Mouse (Mus musculus) hindbrain, embryonic 16.5 days (tissue): ENCODE measurements around the gene Prr3. TPM values are rescaled to one million over a fixed set of nuclear protein-coding genes. Genes with fewer than 3 reads are reported as not detected.

Experiments
- ATAC-seq: fragments of 200-750 bp; cut with Nextera tagmentation; 2 replicates; pipeline ENCODE4 v1.8.0; 2017; ENCODE audit warnings: moderate TSS enrichment, moderate library complexity
- H3K27ac ChIP-seq: fragments of 300-500 bp; sonication (generic); 2 replicates; pipeline ENCODE4 v1.5.1; 2014; ENCODE audit warnings: low read depth, mild to moderate bottlenecking, control low read depth, low read length, moderate library complexity
- H3K27me3 ChIP-seq: fragments of 300-500 bp; sonication (generic); replicated peaks from 2 replicates; pipeline ENCODE4 v1.6.1; 2014; ENCODE audit warnings: low read length; ENCODE audit not compliant: control insufficient read depth, insufficient read depth
- H3K36me3 ChIP-seq: fragments of 300-500 bp; sonication (generic); 2 replicates; pipeline ENCODE4 v1.6.1; 2014; ENCODE audit warnings: mild to moderate bottlenecking, low read length, moderate library complexity, mixed read lengths; ENCODE audit not compliant: control insufficient read depth, insufficient read depth
- H3K4me1 ChIP-seq: fragments of 300-500 bp; sonication (generic); 2 replicates; pipeline ENCODE4 v1.6.1; 2014; ENCODE audit warnings: low read depth, low read length; ENCODE audit not compliant: control insufficient read depth, insufficient read depth
- H3K4me2 ChIP-seq: fragments of 300-500 bp; sonication (generic); 2 replicates; pipeline ENCODE4 v1.6.1; 2014; ENCODE audit warnings: mild to moderate bottlenecking, low read length, control low read depth, moderate library complexity
- H3K4me3 ChIP-seq: fragments of 300-500 bp; sonication (generic); 2 replicates; pipeline ENCODE4 v1.5.1; 2014; ENCODE audit warnings: mild to moderate bottlenecking, low read length, control low read depth, moderate library complexity
- H3K9ac ChIP-seq: fragments of 300-500 bp; sonication (generic); 2 replicates; pipeline ENCODE4 v1.6.1; 2014; ENCODE audit warnings: low read depth, mild to moderate bottlenecking, control low read depth, low read length, moderate library complexity
- H3K9me3 ChIP-seq: fragments of 300-500 bp; sonication (generic); 2 replicates; pipeline ENCODE4 v1.6.1; 2014; ENCODE audit warnings: mild to moderate bottlenecking, low read length, moderate library complexity; ENCODE audit not compliant: control insufficient read depth
- WGBS: fragments of 180-500 bp; shearing (Covaris S2); extraction: QIAGEN DNeasy Blood & Tissue Kit; methylation state at CpG from one replicate; pipeline ENCODE4 v1.1.7; 2014; 5-methylcytosine and 5-hydroxymethylcytosine counted together
- polyA plus RNA-seq: library from polyadenylated mRNA; unstranded; fragments of >200 nt; fragmentation: Nextera tagmentation; extraction: Ambion mirVana; gene quantifications from 2 replicates; pipeline ENCODE4 v1.2.1, GENCODE M21; 2015

Prr3 gene
- polyA plus RNA-seq, 1 experiment from 2014 or later = 93.7 TPM

GRCm38 (mm10) chr17:36001121-36001897 lies 21.3 kb upstream of the Prr3 start:
- Histone ChIP-seq H3K4me1 (peaks cover 4% of the 10 kb centered on the region), H3K27me3 (no peaks in the 10 kb centered on the region), H3K4me2 (no peak overlapping the region), H3K4me3 (no peak overlapping the region), H3K36me3 (no peaks in the 10 kb centered on the region), H3K9ac (no peak overlapping the region), H3K27ac (no peak overlapping the region), H3K9me3 (no peaks in the 10 kb centered on the region)
- no peak for ATAC-seq
- WGBS = 94% methylated on average over 12 of the region's 12 CpGs

DNA sequence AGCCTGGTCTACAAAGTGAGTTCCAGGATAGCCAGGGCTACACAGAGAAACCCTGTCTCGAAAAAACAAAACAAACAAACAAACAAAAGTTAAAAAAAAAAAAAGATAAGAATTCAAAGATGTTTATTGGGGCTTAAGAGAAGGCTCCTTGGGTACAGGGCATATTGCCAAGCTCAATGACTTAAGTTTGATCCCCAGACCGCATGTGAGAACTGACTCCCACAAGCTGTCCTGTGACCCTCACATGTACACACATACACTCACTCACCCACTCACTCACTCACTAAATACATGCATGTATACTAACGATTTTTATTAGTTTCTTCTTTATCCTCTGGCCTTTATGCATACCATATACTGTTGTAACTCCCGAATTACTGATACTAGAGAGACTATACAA lies 20.3 kb upstream of the Prr3 start:
- Histone ChIP-seq H3K9me3 (no peaks in the 10 kb centered on the region), H3K36me3 (no peaks in the 10 kb centered on the region), H3K4me2 (no peak overlapping the region), H3K4me3 (no peak overlapping the region), H3K27me3 (no peaks in the 10 kb centered on the region), H3K4me1 (peaks cover 13% of the 10 kb centered on the region), H3K27ac (no peak overlapping the region), H3K9ac (no peak overlapping the region)
- no peak for ATAC-seq
- 91% methylated on average over 4 of the region's 4 CpGs for WGBS

DNA sequence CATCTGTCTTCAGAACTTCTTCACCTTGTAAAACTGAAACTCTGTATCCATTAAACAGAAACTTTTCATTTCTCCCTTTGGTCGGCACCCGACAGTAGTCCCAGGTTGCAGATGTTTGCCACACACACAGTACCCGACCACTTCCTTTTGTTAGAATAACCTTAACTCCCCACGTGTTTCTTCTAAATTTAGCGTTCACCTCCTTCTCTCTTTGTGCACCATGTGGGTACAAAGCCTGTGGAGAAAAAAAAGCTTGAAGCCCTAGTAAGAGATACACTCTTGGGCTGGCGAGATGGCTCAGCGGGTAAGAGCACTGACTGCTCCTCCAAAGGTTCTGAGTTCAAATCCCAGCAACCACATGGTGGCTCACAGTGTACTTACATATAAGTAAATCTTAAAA lies 19.3 kb upstream of the Prr3 start:
- H3K4me2 ChIP-seq = no peak overlapping the region
- H3K36me3 ChIP-seq = no peaks in the 10 kb centered on the region
- no peaks in the 10 kb centered on the region for H3K9me3 ChIP-seq
- no peak for ATAC-seq
- no peaks in the 10 kb centered on the region for H3K27me3 ChIP-seq
- 87% methylated on average over 7 of the region's 7 CpGs for WGBS
- H3K4me3 ChIP-seq = no peak overlapping the region
- H3K9ac ChIP-seq = no peak overlapping the region
- peaks cover 14% of the 10 kb centered on the region for H3K4me1 ChIP-seq
- H3K27ac ChIP-seq = no peak overlapping the region

GRCm38 (mm10) chr17:35998545-35999305 lies 18.7 kb upstream of the Prr3 start:
- H3K27me3 ChIP-seq = no peaks in the 10 kb centered on the region
- no peak overlapping the region for H3K4me2 ChIP-seq
- H3K4me3 ChIP-seq = no peak overlapping the region
- no peaks in the 10 kb centered on the region for H3K9me3 ChIP-seq
- ATAC-seq = no peak
- H3K36me3 ChIP-seq = no peaks in the 10 kb centered on the region
- H3K27ac ChIP-seq = no peak overlapping the region
- H3K4me1 ChIP-seq = peaks cover 14% of the 10 kb centered on the region
- 86% methylated on average over 6 of the region's 6 CpGs for WGBS
- no peak overlapping the region for H3K9ac ChIP-seq

DNA sequence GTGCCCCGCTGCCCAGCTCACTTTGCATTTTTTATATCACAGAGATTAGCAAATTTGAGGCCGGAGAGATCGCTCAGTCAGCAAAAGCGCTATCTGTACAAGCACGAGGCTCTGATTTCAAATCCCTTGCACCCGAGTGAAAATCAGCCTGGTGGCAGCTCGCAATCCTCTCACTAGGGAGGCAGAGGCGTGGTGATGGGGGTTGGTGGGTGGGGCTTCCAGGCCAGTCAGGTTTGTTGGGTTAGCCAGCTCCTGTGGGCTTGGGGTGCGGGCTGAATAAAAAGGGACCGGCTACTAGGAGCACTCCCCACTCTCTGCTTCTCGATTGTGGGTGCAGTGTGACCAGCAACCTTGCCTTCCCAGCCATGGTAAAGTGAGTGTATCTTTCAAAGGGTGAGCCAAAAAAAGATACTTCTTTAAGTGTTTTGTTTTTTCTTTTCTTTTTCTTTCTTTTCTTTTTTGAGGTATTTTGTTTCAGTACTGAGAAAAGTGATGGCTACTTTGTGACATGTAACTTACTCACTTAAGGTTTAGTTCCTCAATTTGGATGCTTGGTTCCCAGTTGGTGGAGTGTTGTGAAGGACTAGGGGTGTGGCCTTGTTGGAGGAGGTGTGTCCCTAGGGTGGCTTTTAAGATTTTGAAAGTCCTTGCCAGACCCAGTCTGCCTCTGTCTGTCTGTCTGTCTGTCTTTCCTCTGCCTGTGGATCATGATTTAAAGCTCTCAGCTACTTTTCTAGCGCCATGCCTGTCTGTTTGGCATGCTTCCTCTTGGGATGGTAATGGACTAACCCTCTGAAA lies 17.9 kb upstream of the Prr3 start:
- WGBS = 60% methylated on average over 12 of the region's 12 CpGs
- Histone ChIP-seq H3K4me3 (no peak overlapping the region), H3K9ac (no peak overlapping the region), H3K27me3 (no peaks in the 10 kb centered on the region), H3K4me2 (no peak overlapping the region), H3K4me1 (peaks cover 14% of the 10 kb centered on the region), H3K9me3 (no peaks in the 10 kb centered on the region), H3K36me3 (no peaks in the 10 kb centered on the region), H3K27ac (no peak overlapping the region)
- no peak for ATAC-seq

GRCm38 (mm10) chr17:35996949-35997348 lies 16.9 kb upstream of the Prr3 start:
- peak; percentile 73 for ATAC-seq
- H3K9ac ChIP-seq = no peak overlapping the region
- H3K27me3 ChIP-seq = no peaks in the 10 kb centered on the region
- H3K9me3 ChIP-seq = no peaks in the 10 kb centered on the region
- no peak overlapping the region for H3K27ac ChIP-seq
- WGBS = 2% methylated on average over 11 of the region's 11 CpGs
- no peak overlapping the region for H3K4me3 ChIP-seq
- H3K4me2 ChIP-seq = no peak overlapping the region
- no peaks in the 10 kb centered on the region for H3K36me3 ChIP-seq
- peaks cover 14% of the 10 kb centered on the region for H3K4me1 ChIP-seq

DNA sequence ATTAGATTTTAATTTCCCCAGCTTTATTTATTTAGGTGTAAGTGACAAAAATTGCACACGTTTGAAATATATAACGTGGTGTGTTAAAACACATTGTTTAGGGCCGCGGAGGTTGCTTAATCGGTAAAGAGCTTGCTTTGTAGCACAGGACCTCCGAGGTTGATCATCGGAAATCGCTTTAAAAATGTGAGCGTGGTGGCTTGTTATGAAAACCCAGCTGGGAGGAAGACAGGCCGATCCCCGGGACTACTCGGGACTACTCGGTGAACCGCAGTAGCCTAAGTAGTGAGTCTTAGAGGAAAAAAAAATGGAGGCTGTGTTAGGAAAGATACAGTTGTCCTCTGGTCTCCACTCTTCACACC lies 14.8 kb upstream of the Prr3 start:
- Histone ChIP-seq H3K9me3 (no peaks in the 10 kb centered on the region), H3K4me2 (peak overlapping the region; percentile 77), H3K27ac (no peak overlapping the region; the same call in none of the 2 replicates), H3K4me1 (peaks cover 14% of the 10 kb centered on the region), H3K4me3 (peak overlapping the region; percentile 59), H3K27me3 (no peaks in the 10 kb centered on the region), H3K9ac (peak overlapping the region; percentile 70), H3K36me3 (peaks cover under 1% of the 10 kb centered on the region; the same call in 1 of the 2 replicates)
- WGBS = 5% methylated on average over 14 of the region's 14 CpGs
- no peak for ATAC-seq

DNA sequence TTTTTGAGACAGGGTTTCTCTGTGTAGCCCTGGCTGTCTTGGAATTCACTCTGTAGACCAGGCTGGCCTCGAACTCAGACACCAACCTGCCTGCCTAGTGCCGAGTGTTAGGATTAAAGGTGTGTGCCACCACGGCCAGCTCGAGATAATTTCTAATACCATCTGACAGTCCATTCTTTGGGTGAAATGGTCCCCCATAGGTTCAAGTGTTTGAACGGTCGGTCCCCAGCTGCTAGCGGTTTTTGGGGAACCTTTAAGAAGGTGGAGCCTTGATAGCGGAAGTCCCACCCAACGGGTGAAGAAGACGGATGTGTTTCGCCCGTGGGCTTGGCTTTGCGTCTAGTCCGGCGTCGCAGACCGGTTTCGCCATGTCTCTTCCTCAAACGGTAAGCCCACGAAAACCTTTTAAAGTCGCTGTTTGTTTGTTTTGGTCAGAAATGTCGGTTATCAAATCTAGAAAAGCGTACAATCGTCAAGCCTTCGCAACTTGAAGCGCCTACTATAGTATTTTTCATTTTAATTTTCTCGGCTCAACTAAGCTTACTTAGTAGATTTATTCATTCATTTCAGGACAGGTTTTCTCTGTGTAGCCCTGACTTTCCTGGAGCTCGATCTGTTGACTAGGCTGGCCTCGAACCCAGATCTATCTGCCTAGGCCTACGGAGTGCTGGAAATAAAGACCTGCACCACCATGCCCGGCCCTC lies 14.3 kb upstream of the Prr3 start:
- Histone ChIP-seq H3K4me1 (peaks cover 14% of the 10 kb centered on the region), H3K9ac (peak overlapping the region; percentile 70), H3K4me3 (peak overlapping the region; percentile 59), H3K4me2 (peak overlapping the region; percentile 77), H3K9me3 (no peaks in the 10 kb centered on the region), H3K27me3 (no peaks in the 10 kb centered on the region), H3K36me3 (peaks cover 6% of the 10 kb centered on the region), H3K27ac (peak overlapping the region; percentile 70)
- WGBS = 2% methylated on average over 31 of the region's 31 CpGs
- ATAC-seq = peak; percentile 71
